Comparison of ENCODE assay signal across 12 mouse cellular contexts in the genomic region with DNA sequence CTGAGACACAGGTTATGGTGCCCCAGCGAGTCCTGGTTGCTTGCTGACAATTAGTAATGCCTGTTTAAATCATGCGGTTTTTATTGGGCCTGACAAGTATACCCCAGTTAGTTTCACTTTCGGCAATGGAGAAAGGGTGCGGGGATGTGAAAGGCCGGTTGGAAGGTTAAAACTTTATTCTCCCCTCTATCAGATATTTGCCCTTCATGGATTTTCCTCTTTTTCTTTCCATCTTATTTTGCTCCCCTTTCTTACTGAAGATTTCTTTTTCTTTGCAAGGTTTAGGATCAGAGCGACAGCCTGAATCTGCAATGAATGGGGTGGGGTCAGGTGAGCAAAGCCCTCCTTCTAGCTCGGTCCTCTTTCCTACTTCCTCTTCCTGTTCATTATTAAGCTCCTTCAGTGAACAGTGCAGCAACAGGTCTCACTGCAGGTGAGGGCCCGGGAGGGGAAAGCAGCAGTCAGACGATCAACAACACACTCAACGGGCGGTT. TPM values are rescaled to one million over a fixed set of nuclear protein-coding genes. Genes with fewer than 3 reads are reported as not detected.
A peak's percentile ranks its signal among the peaks of the same experiment; 100 is the strongest.
DNase-seq lines count a peak whose midpoint lies in the region; ATAC-seq and TF ChIP-seq lines count a peak whose summit lies in the region.
"Had no signal": no experiment of that assay in that cellular context is flagged by ENCODE, and none has a peak within 500 bp of the region (broad histone marks: within the 10 kb centered on the region; RNA-seq: fewer than 3 reads in every experiment).

No protein-coding gene starts in this region.

- no peak for TF ChIP-seq CTCF in midbrain, postnatal 0 days (IDR thresholded peaks at IDR 0.05)

- H3K9me3 ChIP-seq in intestine, embryonic 15.5 days, result no peaks in the 10 kb centered on the region
- no peaks in the 10 kb centered on the region for H3K9me3 ChIP-seq in midbrain, postnatal 0 days (ENCODE audit: low read length)
- no peaks in the 10 kb centered on the region for H3K9me3 ChIP-seq in hindbrain, embryonic 14.5 days (ENCODE audit: control insufficient read depth, low read length)
- H3K9me3 ChIP-seq: heart, embryonic 15.5 days; liver, embryonic 15.5 days had no signal

- 59% methylated on average over 11 of the region's 11 CpGs for WGBS in intestine, embryonic 15.5 days
- 80% methylated on average over 11 of the region's 11 CpGs for WGBS in midbrain, postnatal 0 days
- 84% methylated on average over 11 of the region's 11 CpGs for WGBS in hindbrain, embryonic 14.5 days

- H3K4me2 ChIP-seq in intestine, embryonic 15.5 days (replicated peaks), result no peak overlapping the region
- no peak overlapping the region for H3K4me2 ChIP-seq in midbrain, postnatal 0 days (ENCODE audit: low read depth, low read length, poor library complexity, severe bottlenecking)
- H3K4me2 ChIP-seq in hindbrain, embryonic 14.5 days (replicated peaks), result no peak overlapping the region
- H3K4me2 ChIP-seq: heart, embryonic 15.5 days; liver, embryonic 15.5 days; midbrain, embryonic 11.5 days had no signal

- H3K27me3 ChIP-seq in intestine, embryonic 15.5 days (replicated peaks), result no peaks in the 10 kb centered on the region
- H3K27me3 ChIP-seq in midbrain, postnatal 0 days (ENCODE audit: insufficient read depth, low read length), result no peaks in the 10 kb centered on the region
- H3K27me3 ChIP-seq in hindbrain, embryonic 14.5 days (ENCODE audit: control insufficient read depth, insufficient read depth, low read length), result no peaks in the 10 kb centered on the region
- H3K27me3 ChIP-seq: heart, embryonic 15.5 days; liver, embryonic 15.5 days; Patski had no signal

- H3K27ac ChIP-seq in intestine, embryonic 15.5 days, result no peak overlapping the region
- H3K27ac ChIP-seq in midbrain, postnatal 0 days (ENCODE audit: low read depth, low read length), result no peak overlapping the region
- no peak overlapping the region for H3K27ac ChIP-seq in hindbrain, embryonic 14.5 days
- H3K27ac ChIP-seq: heart, embryonic 15.5 days; liver, embryonic 15.5 days had no signal

- H3K4me1 ChIP-seq in intestine, embryonic 15.5 days (replicated peaks), result no peaks in the 10 kb centered on the region
- no peaks in the 10 kb centered on the region for H3K4me1 ChIP-seq in midbrain, postnatal 0 days (ENCODE audit: insufficient read depth, low read length)
- H3K4me1 ChIP-seq in hindbrain, embryonic 14.5 days (replicated peaks; ENCODE audit: control insufficient read depth, insufficient read depth, low read length), result no peaks in the 10 kb centered on the region
- H3K4me1 ChIP-seq: liver, embryonic 15.5 days had no signal

- ATAC-seq in intestine, embryonic 15.5 days, result peak; percentile 59; the same call in 1 of the 2 replicates
- ATAC-seq in midbrain, postnatal 0 days (ENCODE audit: low FRiP score), result no peak
- ATAC-seq in hindbrain, embryonic 14.5 days (ENCODE audit: low FRiP score), result no peak
- ATAC-seq: Patski had no signal

- H3K9ac ChIP-seq in intestine, embryonic 15.5 days, result no peak overlapping the region
- H3K9ac ChIP-seq in midbrain, postnatal 0 days (replicated peaks; ENCODE audit: low read length, poor library complexity, severe bottlenecking), result no peak overlapping the region
- H3K9ac ChIP-seq in hindbrain, embryonic 14.5 days, result no peak overlapping the region
- H3K9ac ChIP-seq: heart, embryonic 15.5 days; liver, embryonic 15.5 days had no signal

- H3K4me3 ChIP-seq in intestine, embryonic 15.5 days (replicated peaks), result no peak overlapping the region
- no peak overlapping the region for H3K4me3 ChIP-seq in midbrain, postnatal 0 days (ENCODE audit: low read depth, low read length)
- no peak overlapping the region for H3K4me3 ChIP-seq in hindbrain, embryonic 14.5 days (replicated peaks; ENCODE audit: low read length)
- H3K4me3 ChIP-seq: heart, embryonic 15.5 days; liver, embryonic 15.5 days had no signal

- H3K36me3 ChIP-seq in intestine, embryonic 15.5 days, result no peaks in the 10 kb centered on the region
- H3K36me3 ChIP-seq in midbrain, postnatal 0 days (ENCODE audit: insufficient read depth, low read length), result no peaks in the 10 kb centered on the region
- H3K36me3 ChIP-seq in hindbrain, embryonic 14.5 days (replicated peaks; ENCODE audit: control insufficient read depth, insufficient read depth), result no peaks in the 10 kb centered on the region
- H3K36me3 ChIP-seq: heart, embryonic 15.5 days; liver, embryonic 15.5 days had no signal

- peak; percentile 36 to 39 for DNase-seq in B cell, adult 2 months
- peak; percentile 19 to 36 for DNase-seq in CD8-positive naive resting alpha-beta T cell, adult 2 months (ENCODE audit: low read depth in 2 of 2, low spot score in 2 of 2)
- peak; percentile 77 for DNase-seq in naive thymus-derived CD4-positive, alpha-beta T cell, adult 2 months (ENCODE audit: low read depth)
- DNase-seq in midbrain, postnatal 0 days (ENCODE audit: low spot score), result no peak
- no peak for DNase-seq in hindbrain, embryonic 14.5 days (ENCODE audit: low spot score)
- no peak for DNase-seq in cerebellum, postnatal 25 days
- DNase-seq: kidney, adult 11 months had no signal

RNA-seq across cellular contexts. Expression of a gene that starts 20.9 kb away (rescaled TPM):
- 0.59 and 0.63 TPM in 2 replicates for polyA plus RNA-seq in intestine, embryonic 15.5 days (2015; fragmentation: Nextera tagmentation; extraction: Ambion mirVana)
- 0.71 and 1.1 TPM in 2 replicates for total RNA-seq in midbrain, postnatal 0 days (2014; rRNA removed)
- polyA plus RNA-seq in midbrain, postnatal 0 days (2015; fragmentation: Nextera tagmentation; extraction: Ambion mirVana), result 0.74 and 0.84 TPM in 2 replicates
- polyA plus RNA-seq in hindbrain, embryonic 14.5 days (2014; fragmentation: Nextera tagmentation; extraction: Ambion mirVana), result 0.27 and 0.80 TPM in 2 replicates

Comparison
In these comparisons a context has a peak if more than half of its experiments do, and no peak if none do; other contexts are left out.
1. DNase-seq: peak in B cell, adult 2 months (2 of 2), CD8-positive naive resting alpha-beta T cell, adult 2 months (2 of 2) and naive thymus-derived CD4-positive, alpha-beta T cell, adult 2 months (single experiment); none in midbrain, postnatal 0 days (single experiment), hindbrain, embryonic 14.5 days (single experiment) and cerebellum, postnatal 25 days (0 of 2).